Mouse (Mus musculus): ENCODE measurements around the gene Cyp2b23. TPM values are rescaled to one million over a fixed set of nuclear protein-coding genes. Genes with fewer than 3 reads are reported as not detected.

Gene Cyp2b23
- total RNA-seq (2012; rRNA removed): not detected in 2 replicates
- not detected in 2 replicates for total RNA-seq (2014; rRNA removed)
- polyA plus RNA-seq (2012; ENCODE audit: insufficient read length, low read depth): not detected in 2 replicates

DNA sequence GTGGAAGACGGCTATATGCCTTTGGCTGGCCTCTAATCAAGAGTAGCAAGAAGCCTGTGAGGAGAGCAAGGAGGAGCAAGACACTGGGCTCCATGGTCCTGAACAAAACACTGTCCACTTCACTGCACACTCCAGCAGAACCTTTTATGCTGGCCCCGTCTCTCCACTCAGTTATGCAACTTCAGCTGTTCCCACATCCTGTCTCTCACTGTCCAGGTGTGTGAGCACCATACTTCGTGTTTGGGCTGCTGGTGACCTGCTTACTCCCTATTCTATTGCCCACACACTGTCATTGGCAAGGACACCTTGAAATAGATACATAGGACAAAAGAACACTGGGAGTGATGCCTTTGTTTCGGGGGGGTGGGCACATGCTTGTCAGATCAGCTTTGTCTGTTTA lies at the start of gene Cyp2b23:
Gene Cyp2b23 (minus strand): TSS at position 101 of the 400 bp plus-strand sequence.
- no peak for DNase-seq (ENCODE audit: extremely low read depth)
- in situ Hi-C loops (cut with MboI; ENCODE audit: low pct_ligation_motif_present, low pct_unique_long_range_greater_than_20kb, low sequenced_read_pairs): no loop called here
- Histone ChIP-seq H3K9ac (ENCODE audit: insufficient read depth, low read depth) (no peak within 1 kb of the TSS), H3K4me3 (replicated peaks in 1 of 3; ENCODE audit: low read depth in 2 of 3, low read length in 2 of 3, poor library complexity in 1 of 3) (no peak within 1 kb of the TSS), H3K4me1 (ENCODE audit: control insufficient read depth in 1 of 2, insufficient read depth in 2 of 2) (no peaks in the 10 kb centered on the region), H3K36me3 (replicated peaks in 1 of 2; ENCODE audit: control insufficient read depth in 1 of 2, insufficient read depth in 1 of 2, low read length in 1 of 2) (no peaks in the 10 kb centered on the region), H3K9me3 (replicated peaks; ENCODE audit: low read length) (peaks cover 2% of the 10 kb centered on the region), H3K79me2 (replicated peaks; ENCODE audit: control insufficient read depth, extremely low read depth, insufficient read depth, poor library complexity, severe bottlenecking) (no peaks in the 10 kb centered on the region), H3K27ac (ENCODE audit: insufficient read depth, low read depth) (no peak within 1 kb of the TSS), H3K27me3 (replicated peaks) (peaks cover 65% of the 10 kb centered on the region), H3K4me2 (ENCODE audit: insufficient read depth, low read depth, poor library complexity, severe bottlenecking) (no peak within 1 kb of the TSS)
- dilution Hi-C loops (cut with MboI; ENCODE audit: extremely low pct_ligation_motif_present, extremely low pct_unique_long_range_greater_than_20kb, low sequenced_read_pairs): no loop called here
- TF ChIP-seq TBP (conservative IDR thresholded peaks at IDR 0.05; ENCODE audit: low read depth, low read length): no peak
- TF ChIP-seq JUN (IDR thresholded peaks at IDR 0.05; ENCODE audit: insufficient read depth, low read depth, low read length): no peak
- TF ChIP-seq RCOR1 (conservative IDR thresholded peaks at IDR 0.05; ENCODE audit: low read depth, low read length): no peak
- TF ChIP-seq ELF1 (IDR thresholded peaks at IDR 0.05; ENCODE audit: low read depth, low read length): no peak
- no peak for TF ChIP-seq IRF4 (IDR thresholded peaks at IDR 0.05; ENCODE audit: low read depth, low read length)
- no peak for TF ChIP-seq JUND (conservative IDR thresholded peaks at IDR 0.05; ENCODE audit: low read depth, low read length)
- TF ChIP-seq ZC3H11A (IDR thresholded peaks at IDR 0.05; ENCODE audit: low read depth, low read length): no peak
- no peak for TF ChIP-seq KAT2A (IDR thresholded peaks at IDR 0.05; ENCODE audit: insufficient replicate concordance, low read length)
- TF ChIP-seq EP300 (IDR thresholded peaks at IDR 0.05; ENCODE audit: low read length): no peak
- no peak for TF ChIP-seq MEF2A (IDR thresholded peaks at IDR 0.05; ENCODE audit: borderline replicate concordance, low read depth, low read length)
- TF ChIP-seq USF2 (conservative IDR thresholded peaks at IDR 0.05; ENCODE audit: low read depth, low read length): no peak
- no peak for TF ChIP-seq ETS1 (conservative IDR thresholded peaks at IDR 0.05; ENCODE audit: low read depth, low read length)
- no peak for TF ChIP-seq RAD21 (IDR thresholded peaks at IDR 0.05; ENCODE audit: low read depth, low read length)
- TF ChIP-seq ZKSCAN1 (IDR thresholded peaks at IDR 0.05; ENCODE audit: borderline replicate concordance, low read depth, low read length): no peak
- no peak for TF ChIP-seq UBTF (IDR thresholded peaks at IDR 0.05; ENCODE audit: low read depth, low read length)
- TF ChIP-seq CHD2 (IDR thresholded peaks at IDR 0.05; ENCODE audit: low read length): no peak
- TF ChIP-seq TCF12 (IDR thresholded peaks at IDR 0.05; ENCODE audit: low read depth, low read length): no peak
- TF ChIP-seq MAFK (IDR thresholded peaks at IDR 0.05; ENCODE audit: insufficient replicate concordance, low read length): no peak

DNA sequence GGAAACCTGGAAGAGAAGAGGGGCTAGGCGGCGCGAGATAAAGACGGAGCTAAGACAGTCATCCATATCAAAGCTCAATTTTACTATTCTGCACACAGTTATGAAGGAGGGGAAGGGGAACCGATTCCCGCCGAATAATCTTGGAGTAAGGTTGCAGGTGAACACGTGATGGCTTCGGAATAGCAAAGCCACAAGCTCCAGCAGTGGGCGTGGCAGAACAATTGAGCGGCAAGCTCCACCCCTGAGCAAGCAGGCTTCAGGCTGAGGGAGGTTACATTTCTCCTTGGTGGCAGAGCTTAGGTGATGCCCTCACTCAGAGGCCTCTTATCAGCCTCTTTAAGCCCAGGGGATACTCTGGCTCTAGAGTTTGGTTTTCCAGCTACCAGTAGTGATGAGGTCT lies 24.8 kb upstream of the Cyp2b23 start:
- Histone ChIP-seq H3K27me3 (replicated peaks) (peaks cover 39% of the 10 kb centered on the region), H3K27ac (ENCODE audit: insufficient read depth, low read depth) (no peak overlapping the region), H3K9me3 (replicated peaks; ENCODE audit: low read length) (no peaks in the 10 kb centered on the region), H3K4me2 (ENCODE audit: insufficient read depth, low read depth, poor library complexity, severe bottlenecking) (no peak overlapping the region), H3K36me3 (replicated peaks in 1 of 2; ENCODE audit: control insufficient read depth in 1 of 2, insufficient read depth in 1 of 2, low read length in 1 of 2) (no peaks in the 10 kb centered on the region), H3K4me3 (replicated peaks in 1 of 3; ENCODE audit: low read depth in 2 of 3, low read length in 2 of 3, poor library complexity in 1 of 3) (no peak overlapping the region), H3K9ac (ENCODE audit: insufficient read depth, low read depth) (no peak overlapping the region), H3K79me2 (replicated peaks; ENCODE audit: control insufficient read depth, extremely low read depth, insufficient read depth, poor library complexity, severe bottlenecking) (no peaks in the 10 kb centered on the region), H3K4me1 (ENCODE audit: control insufficient read depth in 1 of 2, insufficient read depth in 2 of 2) (no peaks in the 10 kb centered on the region)
- in situ Hi-C loops (cut with MboI; ENCODE audit: low pct_ligation_motif_present, low pct_unique_long_range_greater_than_20kb, low sequenced_read_pairs): no loop called here
- TF ChIP-seq KAT2A (IDR thresholded peaks at IDR 0.05; ENCODE audit: insufficient replicate concordance, low read length) (no peak), ZNF384 (IDR thresholded peaks at IDR 0.05; ENCODE audit: low read depth, low read length) (no peak), E2F4 (IDR thresholded peaks at IDR 0.05; ENCODE audit: insufficient replicate concordance, low read depth, low read length) (no peak), NELFE (IDR thresholded peaks at IDR 0.05; ENCODE audit: low read depth, low read length) (no peak), ZC3H11A (IDR thresholded peaks at IDR 0.05; ENCODE audit: low read depth, low read length) (no peak), IRF4 (IDR thresholded peaks at IDR 0.05; ENCODE audit: low read depth, low read length) (no peak), ETS1 (conservative IDR thresholded peaks at IDR 0.05; ENCODE audit: low read depth, low read length) (no peak), ZMIZ1 (IDR thresholded peaks at IDR 0.05; ENCODE audit: low read depth, low read length) (no peak), BHLHE40 (IDR thresholded peaks at IDR 0.05; ENCODE audit: low read depth, low read length) (no peak), ZKSCAN1 (IDR thresholded peaks at IDR 0.05; ENCODE audit: borderline replicate concordance, low read depth, low read length) (no peak), CTCF (conservative IDR thresholded peaks at IDR 0.05 in 1 of 2, IDR thresholded peaks at IDR 0.05 in 1 of 2; ENCODE audit: low read depth in 2 of 2, low read length in 2 of 2) (no peak), MEF2A (IDR thresholded peaks at IDR 0.05; ENCODE audit: borderline replicate concordance, low read depth, low read length) (no peak), EP300 (IDR thresholded peaks at IDR 0.05; ENCODE audit: low read length) (no peak), MAFK (IDR thresholded peaks at IDR 0.05; ENCODE audit: insufficient replicate concordance, low read length) (no peak)
- no peak for DNase-seq (ENCODE audit: extremely low read depth)
- dilution Hi-C loops (cut with MboI; ENCODE audit: extremely low pct_ligation_motif_present, extremely low pct_unique_long_range_greater_than_20kb, low sequenced_read_pairs): no loop called here

Data from CH12.LX (cell line).